Mouse (Mus musculus) heart, embryonic 13.5 days (tissue): ENCODE measurements around the gene Gsn. TPM values are rescaled to one million over a fixed set of nuclear protein-coding genes. Genes with fewer than 3 reads are reported as not detected.

Experiments used
- ATAC-seq: fragments of 200-750 bp; cut with Nextera tagmentation; 2 replicates; pipeline ENCODE4 v1.8.0; 2017; ENCODE audit warnings: moderate TSS enrichment; ENCODE audit not compliant: insufficient number of reproducible peaks, low FRiP score, low TSS enrichment; ENCODE audit errors: extremely low read depth
- H3K27ac ChIP-seq: fragments of 300-500 bp; sonication (generic); replicated peaks from 2 replicates; pipeline ENCODE4 v1.5.1; 2015; ENCODE audit warnings: moderate library complexity, mild to moderate bottlenecking, inconsistent platforms
- H3K27me3 ChIP-seq: fragments of 300-500 bp; sonication (generic); replicated peaks from 2 replicates; pipeline ENCODE4 v1.6.1; 2015; ENCODE audit warnings: mild to moderate bottlenecking, inconsistent platforms
- H3K36me3 ChIP-seq: fragments of 300-500 bp; sonication (generic); 2 replicates; pipeline ENCODE4 v1.6.1; 2015; ENCODE audit warnings: mild to moderate bottlenecking, inconsistent platforms
- H3K4me1 ChIP-seq: fragments of 300-500 bp; sonication (generic); 2 replicates; pipeline ENCODE4 v1.6.1; 2015; ENCODE audit warnings: inconsistent platforms
- H3K4me2 ChIP-seq: fragments of 300-500 bp; sonication (generic); 2 replicates; pipeline ENCODE4 v1.6.1; 2015; ENCODE audit warnings: inconsistent platforms, mild to moderate bottlenecking, moderate library complexity
- H3K4me3 ChIP-seq: fragments of 300-500 bp; sonication (generic); 2 replicates; pipeline ENCODE4 v1.5.1; 2015; ENCODE audit warnings: moderate library complexity, mild to moderate bottlenecking, inconsistent platforms
- H3K9ac ChIP-seq: fragments of 300-500 bp; sonication (generic); 2 replicates; pipeline ENCODE4 v1.6.1; 2015; ENCODE audit warnings: inconsistent platforms, mild to moderate bottlenecking, moderate library complexity
- H3K9me3 ChIP-seq: fragments of 300-500 bp; sonication (generic); 2 replicates; pipeline ENCODE4 v1.6.1; 2016; ENCODE audit warnings: inconsistent platforms
- WGBS: fragments of 180-500 bp; shearing (Covaris S2); methylation state at CpG from one replicate; pipeline ENCODE4 v1.1.7; 2015; ENCODE audit warnings: mixed read lengths; 5-methylcytosine and 5-hydroxymethylcytosine counted together
- polyA plus RNA-seq: library from polyadenylated mRNA; unstranded; fragments of >200 nt; fragmentation: Nextera tagmentation; extraction: Ambion mirVana; gene quantifications from 2 replicates; pipeline ENCODE4 v1.2.1, GENCODE M21; 2015

The Gsn gene
- polyA plus RNA-seq, 1 experiment from 2014 or later, result 205 TPM

GRCm38 (mm10) chr2:35266251-35266905, 10.2 kb downstream of the Gsn start:
- 66% methylated on average over 9 of the region's 9 CpGs for WGBS
- 0 out of 2 replicates have a peak overlapping the region, but pooled peaks have one; percentile 12 for H3K27ac ChIP-seq
- H3K9me3 ChIP-seq, result no peaks in the 10 kb centered on the region
- H3K4me1 ChIP-seq, result peaks cover 77% of the 10 kb centered on the region
- no peaks in the 10 kb centered on the region for H3K27me3 ChIP-seq
- ATAC-seq, result no peak
- H3K9ac ChIP-seq, result no peak overlapping the region
- H3K36me3 ChIP-seq, result no peaks in the 10 kb centered on the region
- no peak overlapping the region for H3K4me2 ChIP-seq
- H3K4me3 ChIP-seq, result no peak overlapping the region

- no peaks in the 10 kb centered on the region for H3K36me3 ChIP-seq
- peak overlapping the region; percentile 61; the same call in 1 of the 2 replicates for H3K9ac ChIP-seq
- ATAC-seq, result no peak
- H3K27ac ChIP-seq, result peak overlapping the region; percentile 42; the same call in 1 of the 2 replicates
- H3K4me3 ChIP-seq, result no peak overlapping the region
- no peaks in the 10 kb centered on the region for H3K27me3 ChIP-seq
- H3K4me1 ChIP-seq, result peaks cover 82% of the 10 kb centered on the region
- 70% methylated on average over 13 of the region's 13 CpGs for WGBS
- no peak overlapping the region for H3K4me2 ChIP-seq
- no peaks in the 10 kb centered on the region for H3K9me3 ChIP-seq
Measured at GRCm38 (mm10) chr2:35267156-35267875, 11.1 kb downstream of the Gsn start.

- no peak for ATAC-seq
- Histone ChIP-seq H3K9me3 (no peaks in the 10 kb centered on the region), H3K4me3 (no peak overlapping the region), H3K27ac (peak overlapping the region; percentile 42), H3K9ac (peak overlapping the region; percentile 61; the same call in 1 of the 2 replicates), H3K27me3 (no peaks in the 10 kb centered on the region), H3K4me1 (peaks cover 85% of the 10 kb centered on the region), H3K36me3 (no peaks in the 10 kb centered on the region), H3K4me2 (no peak overlapping the region)
- 38% methylated on average over 10 of the region's 10 CpGs for WGBS
Measured at GRCm38 (mm10) chr2:35267876-35268566, 11.8 kb downstream of the Gsn start.

- H3K4me3 ChIP-seq, result no peak overlapping the region
- H3K4me1 ChIP-seq, result peaks cover 96% of the 10 kb centered on the region
- no peak for ATAC-seq
- 74% methylated on average over 6 of the region's 6 CpGs for WGBS
- no peaks in the 10 kb centered on the region for H3K27me3 ChIP-seq
- H3K27ac ChIP-seq, result peak overlapping the region; percentile 90
- no peak overlapping the region for H3K4me2 ChIP-seq
- H3K9ac ChIP-seq, result 0 out of 2 replicates have a peak overlapping the region, but pooled peaks have one; percentile 68
- no peaks in the 10 kb centered on the region for H3K36me3 ChIP-seq
- H3K9me3 ChIP-seq, result no peaks in the 10 kb centered on the region
Measured at GRCm38 (mm10) chr2:35269136-35269535, 13.0 kb downstream of the Gsn start.

GRCm38 (mm10) chr2:35269716-35270260, 13.6 kb downstream of the Gsn start:
- Histone ChIP-seq H3K9ac (peak overlapping the region; percentile 68), H3K4me1 (peaks cover 98% of the 10 kb centered on the region)
- ATAC-seq, result no peak

GRCm38 (mm10) chr2:35270531-35270984, 14.4 kb downstream of the Gsn start:
- WGBS, result 14% methylated on average over 10 of the region's 10 CpGs
- no peak for ATAC-seq

More at GRCm38 (mm10) chr2:35269716-35270260, 13.6 kb downstream of the Gsn start:
- H3K27me3 ChIP-seq, result no peaks in the 10 kb centered on the region
- no peaks in the 10 kb centered on the region for H3K36me3 ChIP-seq
- 56% methylated on average over 4 of the region's 4 CpGs for WGBS
- no peaks in the 10 kb centered on the region for H3K9me3 ChIP-seq
- H3K4me2 ChIP-seq, result peak overlapping the region; percentile 44
- peak overlapping the region; percentile 90 for H3K27ac ChIP-seq
- H3K4me3 ChIP-seq, result no peak overlapping the region

GRCm38 (mm10) chr2:35271817-35272216, 15.6 kb downstream of the Gsn start:
- no peak for ATAC-seq
- H3K4me1 ChIP-seq, result peaks cover 88% of the 10 kb centered on the region
- no peak overlapping the region for H3K4me3 ChIP-seq
- H3K9ac ChIP-seq, result 0 out of 2 replicates have a peak overlapping the region, but pooled peaks have one; percentile 47
- 46% methylated on average over 2 of the region's 2 CpGs for WGBS
- H3K9me3 ChIP-seq, result no peaks in the 10 kb centered on the region
- H3K27ac ChIP-seq, result peak overlapping the region; percentile 68
- no peaks in the 10 kb centered on the region for H3K36me3 ChIP-seq
- H3K4me2 ChIP-seq, result no peak overlapping the region
- H3K27me3 ChIP-seq, result no peaks in the 10 kb centered on the region

More at GRCm38 (mm10) chr2:35270531-35270984, 14.4 kb downstream of the Gsn start:
- H3K4me2 ChIP-seq, result peak overlapping the region; percentile 44
- peaks cover 91% of the 10 kb centered on the region for H3K4me1 ChIP-seq
- H3K36me3 ChIP-seq, result no peaks in the 10 kb centered on the region
- H3K9me3 ChIP-seq, result no peaks in the 10 kb centered on the region
- H3K4me3 ChIP-seq, result peak overlapping the region; percentile 2; the same call in 1 of the 2 replicates
- H3K27ac ChIP-seq, result peak overlapping the region; percentile 90
- H3K27me3 ChIP-seq, result no peaks in the 10 kb centered on the region
- H3K9ac ChIP-seq, result peak overlapping the region; percentile 68; the same call in 1 of the 2 replicates

GRCm38 (mm10) chr2:35272881-35273280, 16.7 kb downstream of the Gsn start:
- WGBS, result 81% methylated on average over 6 of the region's 6 CpGs
- H3K9me3 ChIP-seq, result no peaks in the 10 kb centered on the region
- no peaks in the 10 kb centered on the region for H3K27me3 ChIP-seq
- H3K36me3 ChIP-seq, result no peaks in the 10 kb centered on the region
- H3K9ac ChIP-seq, result no peak overlapping the region
- H3K4me1 ChIP-seq, result peaks cover 88% of the 10 kb centered on the region
- H3K4me3 ChIP-seq, result no peak overlapping the region
- ATAC-seq, result no peak
- H3K4me2 ChIP-seq, result no peak overlapping the region
- peak overlapping the region; percentile 79 for H3K27ac ChIP-seq

- 15% methylated on average over 2 of the region's 2 CpGs for WGBS
- no peak overlapping the region for H3K4me2 ChIP-seq
- H3K9ac ChIP-seq, result peak overlapping the region; percentile 25; the same call in 1 of the 2 replicates
- no peaks in the 10 kb centered on the region for H3K9me3 ChIP-seq
- H3K4me3 ChIP-seq, result no peak overlapping the region
- peaks cover 88% of the 10 kb centered on the region for H3K4me1 ChIP-seq
- H3K27me3 ChIP-seq, result no peaks in the 10 kb centered on the region
- peak overlapping the region; percentile 79 for H3K27ac ChIP-seq
- no peak for ATAC-seq
- no peaks in the 10 kb centered on the region for H3K36me3 ChIP-seq
Measured at GRCm38 (mm10) chr2:35273536-35273935, 17.4 kb downstream of the Gsn start.

GRCm38 (mm10) chr2:35277686-35278085, 21.5 kb downstream of the Gsn start:
- Histone ChIP-seq H3K27me3 (peaks cover 25% of the 10 kb centered on the region), H3K4me1 (peaks cover 62% of the 10 kb centered on the region), H3K4me3 (no peak overlapping the region), H3K9me3 (no peaks in the 10 kb centered on the region), H3K9ac (peak overlapping the region; percentile 66; the same call in 1 of the 2 replicates), H3K27ac (peak overlapping the region; percentile 87), H3K4me2 (0 out of 2 replicates have a peak overlapping the region, but pooled peaks have one; percentile 0), H3K36me3 (no peaks in the 10 kb centered on the region)
- peak; percentile 15; the same call in 1 of the 2 replicates for ATAC-seq
- 41% methylated on average over 3 of the region's 3 CpGs for WGBS
